Mouse (Mus musculus): ENCODE data around the gene Ssr3. TPM values are rescaled to one million over a fixed set of nuclear protein-coding genes. Genes with fewer than 3 reads are reported as not detected.
A peak's percentile ranks its signal among the peaks of the same experiment; 100 is the strongest.

Gene Ssr3
- 91.6 and 92.7 TPM in 2 replicates for polyA plus RNA-seq (2012; rRNA removed)

- Histone ChIP-seq H3K27me3 (ENCODE audit: control insufficient read depth, insufficient read depth, low read length) (no peaks in the 10 kb centered on the region), H3K4me3 (replicated peaks; ENCODE audit: insufficient read depth, low read depth, low read length) (peak within 1 kb of the TSS; percentile 72), H3K27ac (ENCODE audit: insufficient read depth, low read length) (0 out of 2 replicates have a peak within 1 kb of the TSS, but pooled peaks have one; percentile 34), H3K4me1 (ENCODE audit: control insufficient read depth, insufficient read depth, low read length) (no peaks in the 10 kb centered on the region)
- TF ChIP-seq CTCF (IDR thresholded peaks at IDR 0.05; ENCODE audit: borderline replicate concordance, insufficient read depth, low read depth, low read length) (no peak), POLR2A (IDR thresholded peaks at IDR 0.05; ENCODE audit: borderline replicate concordance, insufficient read depth, low read length) (peak; percentile 84; the same call in 1 of the 2 replicates)
- DNase-seq = peak; percentile 98
- 0% methylated on average over 36 of the region's 36 CpGs for WGBS
Measured at GRCm38 (mm10) chr3:65392421-65392817, at the start of gene Ssr3. Gene Ssr3 (minus strand): TSS chr3:65392623.

GRCm38 (mm10) chr3:65441586-65442111, 49.2 kb upstream of the Ssr3 start:
- peak; percentile 67 to 81 for DNase-seq
- WGBS = 6% methylated on average over 8 of the region's 8 CpGs
- TF ChIP-seq POLR2A (IDR thresholded peaks at IDR 0.05; ENCODE audit: borderline replicate concordance, insufficient read depth, low read length) (no peak), CTCF (IDR thresholded peaks at IDR 0.05; ENCODE audit: borderline replicate concordance, insufficient read depth, low read depth, low read length) (no peak)
- Histone ChIP-seq H3K4me3 (replicated peaks; ENCODE audit: insufficient read depth, low read depth, low read length) (no peak overlapping the region), H3K27me3 (ENCODE audit: control insufficient read depth, insufficient read depth, low read length) (no peaks in the 10 kb centered on the region), H3K27ac (ENCODE audit: insufficient read depth, low read length) (peak overlapping the region; percentile 6), H3K4me1 (ENCODE audit: control insufficient read depth, insufficient read depth, low read length) (peaks cover 4% of the 10 kb centered on the region)

- no peaks in the 10 kb centered on the region for H3K27me3 ChIP-seq (ENCODE audit: control insufficient read depth, insufficient read depth, low read length)
- no peak for TF ChIP-seq CTCF (IDR thresholded peaks at IDR 0.05; ENCODE audit: borderline replicate concordance, insufficient read depth, low read depth, low read length)
- H3K27ac ChIP-seq (ENCODE audit: insufficient read depth, low read length) = no peak overlapping the region
- WGBS = 93% methylated on average over 7 of the region's 7 CpGs
- DNase-seq = no peak
- peaks cover 4% of the 10 kb centered on the region for H3K4me1 ChIP-seq (ENCODE audit: control insufficient read depth, insufficient read depth, low read length)
- H3K4me3 ChIP-seq (replicated peaks; ENCODE audit: insufficient read depth, low read depth, low read length) = no peak overlapping the region
Measured at GRCm38 (mm10) chr3:65438511-65439228, 46.2 kb upstream of the Ssr3 start.

GRCm38 (mm10) chr3:65435812-65436211, 43.4 kb upstream of the Ssr3 start:
- TF ChIP-seq POLR2A (IDR thresholded peaks at IDR 0.05; ENCODE audit: borderline replicate concordance, insufficient read depth, low read length) = no peak
- no peak for TF ChIP-seq CTCF (IDR thresholded peaks at IDR 0.05; ENCODE audit: borderline replicate concordance, insufficient read depth, low read depth, low read length)
- Histone ChIP-seq H3K27me3 (ENCODE audit: control insufficient read depth, insufficient read depth, low read length) (no peaks in the 10 kb centered on the region), H3K4me3 (replicated peaks; ENCODE audit: insufficient read depth, low read depth, low read length) (no peak overlapping the region), H3K27ac (ENCODE audit: insufficient read depth, low read length) (no peak overlapping the region), H3K4me1 (ENCODE audit: control insufficient read depth, insufficient read depth, low read length) (peaks cover 1% of the 10 kb centered on the region)
- WGBS = 38% methylated on average over 2 of the region's 2 CpGs
- no peak for DNase-seq

GRCm38 (mm10) chr3:65435101-65435571, 42.7 kb upstream of the Ssr3 start:
- no peaks in the 10 kb centered on the region for H3K27me3 ChIP-seq (ENCODE audit: control insufficient read depth, insufficient read depth, low read length)
- TF ChIP-seq CTCF (IDR thresholded peaks at IDR 0.05; ENCODE audit: borderline replicate concordance, insufficient read depth, low read depth, low read length) (no peak), POLR2A (IDR thresholded peaks at IDR 0.05; ENCODE audit: borderline replicate concordance, insufficient read depth, low read length) (no peak)
- no peak for DNase-seq
- H3K4me3 ChIP-seq (replicated peaks; ENCODE audit: insufficient read depth, low read depth, low read length) = no peak overlapping the region
- no peak overlapping the region for H3K27ac ChIP-seq (ENCODE audit: insufficient read depth, low read length)
- 80% methylated on average over 11 of the region's 11 CpGs for WGBS
- no peaks in the 10 kb centered on the region for H3K4me1 ChIP-seq (ENCODE audit: control insufficient read depth, insufficient read depth, low read length)

- H3K27me3 ChIP-seq (ENCODE audit: control insufficient read depth, insufficient read depth, low read length) = no peaks in the 10 kb centered on the region
- no peaks in the 10 kb centered on the region for H3K4me1 ChIP-seq (ENCODE audit: control insufficient read depth, insufficient read depth, low read length)
- 92% methylated on average over 5 of the region's 5 CpGs for WGBS
- TF ChIP-seq CTCF (IDR thresholded peaks at IDR 0.05; ENCODE audit: borderline replicate concordance, insufficient read depth, low read depth, low read length) (no peak), POLR2A (IDR thresholded peaks at IDR 0.05; ENCODE audit: borderline replicate concordance, insufficient read depth, low read length) (no peak)
- DNase-seq = no peak
- no peak overlapping the region for H3K27ac ChIP-seq (ENCODE audit: insufficient read depth, low read length)
- H3K4me3 ChIP-seq (replicated peaks; ENCODE audit: insufficient read depth, low read depth, low read length) = no peak overlapping the region
Measured at GRCm38 (mm10) chr3:65432236-65432635, 39.8 kb upstream of the Ssr3 start.

- TF ChIP-seq POLR2A (IDR thresholded peaks at IDR 0.05; ENCODE audit: borderline replicate concordance, insufficient read depth, low read length) = no peak
- TF ChIP-seq CTCF (IDR thresholded peaks at IDR 0.05; ENCODE audit: borderline replicate concordance, insufficient read depth, low read depth, low read length) = no peak
- no peak overlapping the region for H3K27ac ChIP-seq (ENCODE audit: insufficient read depth, low read length)
- no peaks in the 10 kb centered on the region; the same call in 1 of the 2 replicates for H3K4me1 ChIP-seq (ENCODE audit: control insufficient read depth, insufficient read depth, low read length)
- no peaks in the 10 kb centered on the region for H3K27me3 ChIP-seq (ENCODE audit: control insufficient read depth, insufficient read depth, low read length)
- H3K4me3 ChIP-seq (replicated peaks; ENCODE audit: insufficient read depth, low read depth, low read length) = no peak overlapping the region
- no peak for DNase-seq
- 89% methylated on average over 3 of the region's 3 CpGs for WGBS
Measured at GRCm38 (mm10) chr3:65419706-65420105, 27.3 kb upstream of the Ssr3 start.

Data from cerebellum, adult 2 months (tissue).